In the genomic region with DNA sequence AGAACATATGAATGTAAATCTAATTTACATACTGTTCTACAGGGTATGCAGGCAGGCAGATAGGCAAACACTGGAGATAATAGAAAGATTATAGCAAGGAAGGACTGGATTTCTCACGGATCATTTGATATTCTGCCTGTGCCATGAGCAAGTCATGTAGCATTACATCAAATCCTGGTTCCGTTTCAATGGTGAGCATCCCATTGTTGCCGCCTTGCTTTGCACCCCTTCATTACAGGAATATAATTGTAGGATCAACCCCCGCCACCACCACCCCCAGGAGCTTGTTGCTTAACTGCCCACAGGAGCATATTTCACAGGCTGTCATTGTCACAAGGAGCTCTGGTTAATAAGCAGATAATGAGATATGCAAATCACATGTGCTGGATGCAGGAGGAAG, we compare ENCODE assay signal across 17 mouse cellular contexts.
"Had no signal": no experiment of that assay in that cellular context is flagged by ENCODE, and none has a peak within 500 bp of the region (broad histone marks: within the 10 kb centered on the region; RNA-seq: fewer than 3 reads in every experiment).

No protein-coding gene starts in this region.

- H3K4me2 ChIP-seq: liver, embryonic 11.5 days; liver, embryonic 15.5 days; lung, embryonic 14.5 days; midbrain, embryonic 12.5 days; stomach, embryonic 15.5 days had no signal

- H3K4me1 ChIP-seq: liver, embryonic 15.5 days; stomach, embryonic 15.5 days had no signal

- H3K9me3 ChIP-seq: liver, embryonic 15.5 days; midbrain, embryonic 12.5 days; stomach, embryonic 15.5 days had no signal

- H3K9ac ChIP-seq: liver, embryonic 15.5 days; lung, embryonic 14.5 days; midbrain, embryonic 12.5 days; stomach, embryonic 15.5 days had no signal

- DNase-seq: kidney, adult 8-10 months; kidney, postnatal 36 days; layer of hippocampus, adult 9-11 months; layer of hippocampus, postnatal 36 days; lung, embryonic 14.5 days; lung, postnatal 10 days; lung, postnatal 4 days; right cerebral cortex, postnatal 4 days; spleen, adult 18-20 months; thymus, adult 2 months; thymus, postnatal 25 days had no signal

- H3K36me3 ChIP-seq: liver, embryonic 15.5 days; midbrain, embryonic 12.5 days; stomach, embryonic 15.5 days had no signal

- H3K4me3 ChIP-seq: liver, embryonic 15.5 days; midbrain, embryonic 12.5 days; stomach, embryonic 15.5 days had no signal

- H3K27me3 ChIP-seq: liver, embryonic 15.5 days; midbrain, embryonic 12.5 days; stomach, embryonic 15.5 days had no signal

- H3K27ac ChIP-seq: kidney, postnatal 0 days; liver, embryonic 15.5 days; midbrain, embryonic 12.5 days; stomach, embryonic 15.5 days had no signal

- ATAC-seq: intestine, postnatal 0 days had no signal
